ENCODE assay signal across 10 mouse cellular contexts in the genomic region with DNA sequence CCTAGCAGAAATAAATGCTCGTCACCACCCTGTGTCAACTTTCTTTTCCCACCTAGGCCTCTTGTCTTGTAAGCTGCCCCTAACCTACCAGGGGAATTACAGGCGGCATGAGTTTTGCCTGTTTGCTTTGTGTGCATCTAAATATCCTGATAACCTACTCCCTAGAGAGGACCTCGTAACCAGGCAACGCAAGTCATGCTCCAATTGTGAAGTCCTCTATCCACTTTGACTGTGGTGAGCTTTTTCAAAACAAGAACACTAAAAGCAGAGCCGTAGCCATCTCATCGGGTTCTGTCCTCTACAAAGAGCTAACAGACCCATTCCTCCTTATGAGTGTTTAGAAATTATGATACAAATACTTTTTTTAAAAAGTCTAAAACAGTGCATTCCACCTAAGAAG.
DNase-seq lines count a peak whose midpoint lies in the region; ATAC-seq and TF ChIP-seq lines count a peak whose summit lies in the region.
"Had no signal": no experiment of that assay in that cellular context is flagged by ENCODE, and none has a peak within 500 bp of the region (broad histone marks: within the 10 kb centered on the region; RNA-seq: fewer than 3 reads in every experiment).

No protein-coding gene starts in this region.

- no peaks in the 10 kb centered on the region for H3K9me3 ChIP-seq in heart, embryonic 16.5 days (replicated peaks; ENCODE audit: control insufficient read depth, low read length)
- H3K9me3 ChIP-seq in heart, embryonic 11.5 days (replicated peaks; ENCODE audit: control insufficient read depth, low read length): no peaks in the 10 kb centered on the region
- H3K9me3 ChIP-seq in lung, postnatal 0 days (ENCODE audit: low read length): no peaks in the 10 kb centered on the region
- no peaks in the 10 kb centered on the region for H3K9me3 ChIP-seq in hindbrain, embryonic 14.5 days (ENCODE audit: control insufficient read depth, low read length)
- H3K9me3 ChIP-seq in neural tube, embryonic 14.5 days (ENCODE audit: control insufficient read depth, low read length): no peaks in the 10 kb centered on the region
- H3K9me3 ChIP-seq: embryonic facial prominence, embryonic 13.5 days had no signal

- TF ChIP-seq EP300 in lung, postnatal 0 days (IDR thresholded peaks at IDR 0.05): no peak

- no peaks in the 10 kb centered on the region for H3K27me3 ChIP-seq in heart, embryonic 16.5 days (ENCODE audit: control insufficient read depth, insufficient read depth, low read length)
- H3K27me3 ChIP-seq in heart, embryonic 11.5 days (ENCODE audit: control insufficient read depth, insufficient read depth, low read length): no peaks in the 10 kb centered on the region
- H3K27me3 ChIP-seq in lung, postnatal 0 days (replicated peaks; ENCODE audit: insufficient read depth, low read length): no peaks in the 10 kb centered on the region
- H3K27me3 ChIP-seq in hindbrain, embryonic 14.5 days (ENCODE audit: control insufficient read depth, insufficient read depth, low read length): no peaks in the 10 kb centered on the region
- H3K27me3 ChIP-seq in neural tube, embryonic 14.5 days (ENCODE audit: control insufficient read depth, insufficient read depth, low read length): no peaks in the 10 kb centered on the region
- H3K27me3 ChIP-seq: embryonic facial prominence, embryonic 13.5 days had no signal

- WGBS in heart, embryonic 16.5 days: 72% methylated on average over 6 of the region's 6 CpGs
- WGBS in heart, embryonic 11.5 days (ENCODE audit: insufficient replicate concordance): 70% methylated on average over 6 of the region's 6 CpGs
- WGBS in lung, postnatal 0 days: 46% methylated on average over 6 of the region's 6 CpGs
- 39% methylated on average over 6 of the region's 6 CpGs for WGBS in hindbrain, embryonic 14.5 days
- WGBS in neural tube, embryonic 14.5 days: 48% methylated on average over 6 of the region's 6 CpGs

- H3K36me3 ChIP-seq in heart, embryonic 16.5 days (ENCODE audit: control insufficient read depth, insufficient read depth): no peaks in the 10 kb centered on the region
- H3K36me3 ChIP-seq in heart, embryonic 11.5 days (ENCODE audit: control insufficient read depth, insufficient read depth, low read length): no peaks in the 10 kb centered on the region
- no peaks in the 10 kb centered on the region for H3K36me3 ChIP-seq in lung, postnatal 0 days (ENCODE audit: insufficient read depth, low read length)
- H3K36me3 ChIP-seq in hindbrain, embryonic 14.5 days (replicated peaks; ENCODE audit: control insufficient read depth, insufficient read depth): no peaks in the 10 kb centered on the region
- no peaks in the 10 kb centered on the region for H3K36me3 ChIP-seq in neural tube, embryonic 14.5 days (ENCODE audit: control insufficient read depth, insufficient read depth, low read length)
- H3K36me3 ChIP-seq: embryonic facial prominence, embryonic 13.5 days had no signal

- no peak overlapping the region for H3K4me3 ChIP-seq in heart, embryonic 16.5 days (ENCODE audit: low read length)
- H3K4me3 ChIP-seq in heart, embryonic 11.5 days (ENCODE audit: low read depth, low read length): no peak overlapping the region
- H3K4me3 ChIP-seq in lung, postnatal 0 days (ENCODE audit: low read depth, low read length): no peak overlapping the region
- no peak overlapping the region for H3K4me3 ChIP-seq in hindbrain, embryonic 14.5 days (replicated peaks; ENCODE audit: low read length)
- H3K4me3 ChIP-seq in neural tube, embryonic 14.5 days (ENCODE audit: low read depth, low read length): no peak overlapping the region
- H3K4me3 ChIP-seq: embryonic facial prominence, embryonic 13.5 days had no signal

- DNase-seq in lung, postnatal 0 days (ENCODE audit: low spot score): no peak
- no peak for DNase-seq in lung, postnatal 4 days
- DNase-seq in hindbrain, embryonic 14.5 days (ENCODE audit: low spot score): peak; percentile 40

- H3K27ac ChIP-seq in heart, embryonic 16.5 days (ENCODE audit: low read length): peak overlapping the region; percentile 14; the same call in 1 of the 2 replicates
- no peak overlapping the region for H3K27ac ChIP-seq in heart, embryonic 11.5 days (ENCODE audit: low read depth, low read length)
- peak overlapping the region; percentile 71 for H3K27ac ChIP-seq in lung, postnatal 0 days (ENCODE audit: low read length)
- peak overlapping the region; percentile 70; the same call in 1 of the 2 replicates for H3K27ac ChIP-seq in hindbrain, embryonic 14.5 days
- no peak overlapping the region; the same call in 1 of the 2 replicates for H3K27ac ChIP-seq in neural tube, embryonic 14.5 days (ENCODE audit: low read depth, low read length)
- H3K27ac ChIP-seq: embryonic facial prominence, embryonic 13.5 days had no signal

- TF ChIP-seq CTCF in lung, postnatal 0 days (IDR thresholded peaks at IDR 0.05): no peak

- H3K4me2 ChIP-seq in heart, embryonic 16.5 days (ENCODE audit: low read depth, low read length): no peak overlapping the region
- no peak overlapping the region for H3K4me2 ChIP-seq in heart, embryonic 11.5 days
- H3K4me2 ChIP-seq in lung, postnatal 0 days (replicated peaks; ENCODE audit: low read depth, low read length): no peak overlapping the region
- no peak overlapping the region for H3K4me2 ChIP-seq in hindbrain, embryonic 14.5 days (replicated peaks)
- no peak overlapping the region for H3K4me2 ChIP-seq in neural tube, embryonic 14.5 days (ENCODE audit: low read depth, low read length)
- H3K4me2 ChIP-seq: embryonic facial prominence, embryonic 13.5 days had no signal

- H3K4me1 ChIP-seq in heart, embryonic 16.5 days (ENCODE audit: control insufficient read depth, insufficient read depth, low read length): peaks cover 26% of the 10 kb centered on the region
- H3K4me1 ChIP-seq in heart, embryonic 11.5 days (ENCODE audit: control insufficient read depth, insufficient read depth, low read length): peaks cover 13% of the 10 kb centered on the region
- H3K4me1 ChIP-seq in lung, postnatal 0 days (ENCODE audit: insufficient read depth, low read depth, low read length): peaks cover 11% of the 10 kb centered on the region; the same call in 1 of the 2 replicates
- peaks cover 15% of the 10 kb centered on the region; the same call in 1 of the 2 replicates for H3K4me1 ChIP-seq in hindbrain, embryonic 14.5 days (replicated peaks; ENCODE audit: control insufficient read depth, insufficient read depth, low read length)
- H3K4me1 ChIP-seq in neural tube, embryonic 14.5 days (ENCODE audit: control insufficient read depth, insufficient read depth, low read length): peaks cover 6% of the 10 kb centered on the region; the same call in 1 of the 2 replicates

- no peak for ATAC-seq in heart, embryonic 16.5 days (replicated peaks; ENCODE audit: extremely low read depth, insufficient read depth, low FRiP score)
- no peak for ATAC-seq in heart, embryonic 11.5 days (replicated peaks; ENCODE audit: insufficient number of reproducible peaks, low FRiP score, low TSS enrichment)
- no peak for ATAC-seq in lung, postnatal 0 days
- no peak for ATAC-seq in hindbrain, embryonic 14.5 days (ENCODE audit: low FRiP score)
- ATAC-seq in neural tube, embryonic 14.5 days (ENCODE audit: low read depth): peak; percentile 31; the same call in 1 of the 2 replicates
- no peak for ATAC-seq in inflammation-experienced regulatory T-cells, adult 6 months
- ATAC-seq in frontal cortex, adult (ENCODE audit: low TSS enrichment): no peak
- ATAC-seq: forebrain, embryonic 16.5 days had no signal

- H3K9ac ChIP-seq in heart, embryonic 16.5 days (ENCODE audit: low read length): no peak overlapping the region
- no peak overlapping the region for H3K9ac ChIP-seq in heart, embryonic 11.5 days (ENCODE audit: low read depth, low read length)
- H3K9ac ChIP-seq in lung, postnatal 0 days (replicated peaks; ENCODE audit: low read depth): no peak overlapping the region
- no peak overlapping the region for H3K9ac ChIP-seq in hindbrain, embryonic 14.5 days
- H3K9ac ChIP-seq in neural tube, embryonic 14.5 days (replicated peaks; ENCODE audit: low read depth, low read length): no peak overlapping the region
- H3K9ac ChIP-seq: embryonic facial prominence, embryonic 13.5 days had no signal

Comparison
In these comparisons a context has a peak if more than half of its experiments do, and no peak if none do; other contexts are left out.
1. H3K27ac ChIP-seq: peak in heart, embryonic 16.5 days (single experiment), lung, postnatal 0 days (single experiment) and hindbrain, embryonic 14.5 days (single experiment); none in heart, embryonic 11.5 days (single experiment) and neural tube, embryonic 14.5 days (single experiment).